Comparison of ENCODE assay signal across 13 mouse cellular contexts in the genomic region with DNA sequence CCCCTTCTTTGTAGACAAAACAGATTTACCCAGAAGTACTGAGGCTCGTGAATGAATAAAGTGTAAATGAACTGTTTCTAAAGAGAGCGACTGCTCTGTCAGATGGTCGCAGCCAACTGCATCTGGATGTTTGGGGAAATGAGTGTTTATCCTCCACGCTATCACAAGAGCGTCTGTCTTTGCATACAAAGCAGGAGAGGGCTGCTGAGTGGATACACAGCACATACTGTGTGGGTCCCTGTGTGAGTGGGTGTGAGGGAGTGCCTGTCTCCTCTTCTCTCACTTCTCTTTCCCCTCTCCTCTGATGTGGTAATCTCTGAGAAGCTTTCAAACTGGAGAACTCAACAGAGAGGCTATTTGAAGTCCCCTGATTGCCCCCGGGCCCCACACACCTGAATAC.
A peak's percentile ranks its signal among the peaks of the same experiment; 100 is the strongest.
DNase-seq lines count a peak whose midpoint lies in the region; ATAC-seq and TF ChIP-seq lines count a peak whose summit lies in the region.
"Had no signal": no experiment of that assay in that cellular context is flagged by ENCODE, and none has a peak within 500 bp of the region (broad histone marks: within the 10 kb centered on the region; RNA-seq: fewer than 3 reads in every experiment).

No protein-coding gene starts in this region.

- TF ChIP-seq CTCF in layer of hippocampus, adult 2 months (conservative IDR thresholded peaks at IDR 0.05) = no peak
- no peak for TF ChIP-seq CTCF in brain, embryonic 14.5 days (IDR thresholded peaks at IDR 0.05; ENCODE audit: borderline replicate concordance, extremely low read depth, insufficient read depth, insufficient read length)
- no peak for TF ChIP-seq CTCF in midbrain, postnatal 0 days (IDR thresholded peaks at IDR 0.05)

- no peak overlapping the region for H3K4me2 ChIP-seq in midbrain, postnatal 0 days (ENCODE audit: low read depth, low read length, poor library complexity, severe bottlenecking)
- H3K4me2 ChIP-seq: embryonic facial prominence, embryonic 15.5 days had no signal

- DNase-seq in layer of hippocampus, adult 2 months (ENCODE audit: low spot score in 2 of 2) = peak; percentile 47 to 63
- DNase-seq in layer of hippocampus, postnatal 25 days (ENCODE audit: extremely low spot score in 1 of 2, low spot score in 1 of 2) = no peak
- peak; percentile 21 to 26 for DNase-seq in B cell, adult 2 months
- DNase-seq in brain, embryonic 14.5 days (ENCODE audit: low read depth) = peak; percentile 85
- peak; percentile 36 for DNase-seq in midbrain, postnatal 0 days (ENCODE audit: low spot score)
- DNase-seq in gastrocnemius, postnatal 25 days = no peak
- DNase-seq in kidney, adult 8-10 months = no peak
- no peak for DNase-seq in ovary, postnatal 10 days (ENCODE audit: low spot score)
- DNase-seq: cerebellum, postnatal 36 days; heart, postnatal 14 days; kidney, adult 2 months had no signal

- WGBS in midbrain, postnatal 0 days = 49% methylated on average over 6 of the region's 6 CpGs

- H3K27me3 ChIP-seq in midbrain, postnatal 0 days (ENCODE audit: insufficient read depth, low read length) = no peaks in the 10 kb centered on the region
- H3K27me3 ChIP-seq: embryonic facial prominence, embryonic 15.5 days; megakaryocyte, embryonic 14.5 days had no signal

- no peaks in the 10 kb centered on the region for H3K9me3 ChIP-seq in midbrain, postnatal 0 days (ENCODE audit: low read length)
- H3K9me3 ChIP-seq: embryonic facial prominence, embryonic 15.5 days had no signal

- H3K4me3 ChIP-seq in layer of hippocampus, adult 2 months = no peak overlapping the region
- no peak overlapping the region for H3K4me3 ChIP-seq in midbrain, postnatal 0 days (ENCODE audit: low read depth, low read length)
- H3K4me3 ChIP-seq: embryonic facial prominence, embryonic 15.5 days; megakaryocyte, embryonic 14.5 days had no signal

- no peak for TF ChIP-seq POLR2A in brain, embryonic 14.5 days (IDR thresholded peaks at IDR 0.05; ENCODE audit: borderline replicate concordance, extremely low read depth, insufficient read depth, insufficient read length, poor library complexity, severe bottlenecking)

- no peak overlapping the region for H3K27ac ChIP-seq in layer of hippocampus, adult 2 months
- H3K27ac ChIP-seq in midbrain, postnatal 0 days (ENCODE audit: low read depth, low read length) = no peak overlapping the region
- H3K27ac ChIP-seq: embryonic facial prominence, embryonic 15.5 days had no signal

- ATAC-seq in midbrain, postnatal 0 days (ENCODE audit: low FRiP score) = no peak

- H3K9ac ChIP-seq in midbrain, postnatal 0 days (replicated peaks; ENCODE audit: low read length, poor library complexity, severe bottlenecking) = no peak overlapping the region
- H3K9ac ChIP-seq: embryonic facial prominence, embryonic 15.5 days had no signal

- no peaks in the 10 kb centered on the region for H3K36me3 ChIP-seq in midbrain, postnatal 0 days (ENCODE audit: insufficient read depth, low read length)
- H3K36me3 ChIP-seq: embryonic facial prominence, embryonic 15.5 days had no signal

- H3K4me1 ChIP-seq in midbrain, postnatal 0 days (ENCODE audit: insufficient read depth, low read length) = no peaks in the 10 kb centered on the region
- H3K4me1 ChIP-seq: megakaryocyte, embryonic 14.5 days had no signal

Comparison
In these comparisons a context has a peak if more than half of its experiments do, and no peak if none do; other contexts are left out.
1. DNase-seq: peak in layer of hippocampus, adult 2 months (2 of 2), B cell, adult 2 months (2 of 2), brain, embryonic 14.5 days (single experiment) and midbrain, postnatal 0 days (single experiment); none in layer of hippocampus, postnatal 25 days (0 of 2), gastrocnemius, postnatal 25 days (single experiment), kidney, adult 8-10 months (0 of 2) and ovary, postnatal 10 days (single experiment).